Mouse (Mus musculus) brain, embryonic 14.5 days (tissue): Measurements from ENCODE around the gene Itga6.

ENCODE experiments used
- CTCF ChIP-seq: fragments of 200-500 bp; IDR thresholded peaks from 2 replicates; pipeline ENCODE4 v1.5.1; 2012; ENCODE audit warnings: inconsistent platforms, mild to moderate bottlenecking, moderate library complexity, borderline replicate concordance; ENCODE audit not compliant: insufficient read depth, insufficient read length; ENCODE audit errors: extremely low read depth
- POLR2A ChIP-seq: fragments of 200-500 bp; IDR thresholded peaks from 2 replicates; pipeline ENCODE4 v1.6.1; 2012; ENCODE audit warnings: mild to moderate bottlenecking, inconsistent platforms, borderline replicate concordance; ENCODE audit not compliant: poor library complexity, insufficient read depth, insufficient read length, severe bottlenecking; ENCODE audit errors: extremely low read depth

DNA sequence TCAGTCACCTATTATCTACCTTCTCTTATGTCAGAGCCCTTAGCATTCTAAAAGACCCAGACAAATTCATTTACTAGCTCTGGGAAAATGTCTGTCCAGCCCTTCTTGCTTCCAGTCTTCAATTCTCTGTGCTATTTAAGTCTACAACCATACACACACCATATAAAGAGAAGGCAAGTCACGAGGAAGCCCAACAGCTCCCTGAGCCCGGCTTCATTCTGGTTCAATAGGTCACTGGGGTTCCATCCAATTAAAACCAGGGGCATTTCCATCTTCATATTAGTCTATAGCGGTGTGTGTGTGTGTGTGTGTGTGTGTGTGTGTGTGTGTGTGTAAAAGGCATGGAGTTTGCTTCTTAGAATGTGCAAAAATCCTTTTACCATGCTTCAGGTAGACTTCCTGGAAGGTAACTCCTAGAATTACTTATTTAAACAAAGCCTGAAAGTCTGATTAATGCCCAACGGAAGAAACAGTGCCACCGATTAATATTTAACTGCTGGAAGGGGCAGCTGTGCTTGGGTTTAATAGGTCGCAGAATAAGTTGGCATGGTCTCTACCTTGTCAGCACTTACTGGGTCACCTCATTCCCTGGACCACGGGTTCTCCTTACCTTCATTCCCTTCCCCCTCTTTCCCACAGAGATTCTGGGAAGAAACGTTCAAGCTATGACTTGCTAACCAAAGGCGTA, 6.1 kb upstream of the Itga6 start:
- no peak for TF ChIP-seq POLR2A
- no peak for TF ChIP-seq CTCF
